Mouse (Mus musculus) myocyte (in vitro differentiated cells): ENCODE results near the gene Zfp462. TPM values are rescaled to one million over a fixed set of nuclear protein-coding genes. Genes with fewer than 3 reads are reported as not detected.

Experiments used
- H3K27me3 ChIP-seq: one replicate; pipeline ENCODE4 v1.6.1; 2011; ENCODE audit not compliant: control insufficient read depth, insufficient read depth, insufficient read length
- H3K36me3 ChIP-seq: one replicate; pipeline ENCODE4 v1.6.1; 2011; ENCODE audit not compliant: control insufficient read depth, insufficient read depth
- H3K4me2 ChIP-seq: one replicate; pipeline ENCODE4 v1.6.1; 2011; ENCODE audit warnings: low read depth, control low read depth
- H3K4me3 ChIP-seq: one replicate; pipeline ENCODE4 v1.5.1; 2011; ENCODE audit warnings: mild to moderate bottlenecking, control low read depth, moderate library complexity
- H3K79me2 ChIP-seq: one replicate; pipeline ENCODE4 v1.6.1; 2011; ENCODE audit not compliant: control insufficient read depth, insufficient read depth
- H3ac ChIP-seq: one replicate; pipeline ENCODE4 v1.6.1; 2011; ENCODE audit not compliant: control insufficient read depth, insufficient read length
- CEBPB ChIP-seq: IDR thresholded peaks from 2 replicates; pipeline ENCODE4 v1.6.1; 2011; ENCODE audit warnings: mild to moderate bottlenecking, moderate library complexity; ENCODE audit not compliant: poor library complexity, insufficient read depth, severe bottlenecking
- E2F4 ChIP-seq: IDR thresholded peaks from one replicate; pipeline ENCODE4 v1.6.1; 2011; ENCODE audit warnings: mild to moderate bottlenecking, control low read depth, moderate library complexity; ENCODE audit not compliant: insufficient read depth
- MAX ChIP-seq: IDR thresholded peaks from one replicate; pipeline ENCODE4 v1.6.1; 2011; ENCODE audit warnings: low read depth, mild to moderate bottlenecking, control low read depth
- MYOD1 ChIP-seq, 3 experiments: IDR thresholded peaks; one replicate each; pipeline ENCODE4 v1.6.1; 2011; ENCODE audit warnings: control low read depth in 2 of 3, low read depth in 2 of 3, mild to moderate bottlenecking in 2 of 3, moderate library complexity in 1 of 3; ENCODE audit not compliant: insufficient read length in 2 of 3, control insufficient read depth in 1 of 3
- MYOG ChIP-seq, 3 experiments: IDR thresholded peaks; one replicate each; pipeline ENCODE4 v1.6.1; 2011; ENCODE audit warnings: control low read depth in 2 of 3, low read depth in 2 of 3, mild to moderate bottlenecking in 2 of 3; ENCODE audit not compliant: insufficient read length in 2 of 3, control insufficient read depth in 1 of 3, insufficient read depth in 1 of 3
- POLR2A ChIP-seq: IDR thresholded peaks from one replicate; pipeline ENCODE4 v1.6.1; 2011; ENCODE audit warnings: low read depth, mild to moderate bottlenecking, control low read depth, moderate library complexity; ENCODE audit not compliant: insufficient read length
- POLR2AphosphoS2 ChIP-seq: IDR thresholded peaks from one replicate; pipeline ENCODE4 v1.6.1; 2011; ENCODE audit warnings: low read depth, control low read depth; ENCODE audit not compliant: insufficient read length
- REST ChIP-seq: IDR thresholded peaks from one replicate; pipeline ENCODE4 v1.6.1; 2011; ENCODE audit warnings: mild to moderate bottlenecking, control low read depth, moderate library complexity; ENCODE audit not compliant: insufficient read depth, insufficient read length
- SRF ChIP-seq: IDR thresholded peaks from one replicate; pipeline ENCODE4 v1.6.1; 2011; ENCODE audit warnings: low read depth; ENCODE audit not compliant: control insufficient read depth, insufficient read length
- TCF12 ChIP-seq: IDR thresholded peaks from one replicate; pipeline ENCODE4 v1.6.1; 2011; ENCODE audit warnings: mild to moderate bottlenecking, control low read depth; ENCODE audit not compliant: poor library complexity, insufficient read depth, severe bottlenecking
- TCF3 ChIP-seq: IDR thresholded peaks from one replicate; pipeline ENCODE4 v1.6.1; 2011; ENCODE audit warnings: low read depth, control low read depth; ENCODE audit not compliant: insufficient read length
- USF1 ChIP-seq: IDR thresholded peaks from one replicate; pipeline ENCODE4 v1.6.1; 2011; ENCODE audit warnings: low read depth, mild to moderate bottlenecking, control low read depth, moderate library complexity
- polyA plus RNA-seq: library from polyadenylated mRNA; unstranded; fragments of >200 nt; fragmentation: generic; extraction: Trizol; gene quantifications from one replicate; pipeline ENCODE4 v1.2.1, GENCODE M21; 2012; ENCODE audit warnings: missing spikeins

Zfp462 gene
- polyA plus RNA-seq, 1 experiment, result 3.1 TPM

DNA sequence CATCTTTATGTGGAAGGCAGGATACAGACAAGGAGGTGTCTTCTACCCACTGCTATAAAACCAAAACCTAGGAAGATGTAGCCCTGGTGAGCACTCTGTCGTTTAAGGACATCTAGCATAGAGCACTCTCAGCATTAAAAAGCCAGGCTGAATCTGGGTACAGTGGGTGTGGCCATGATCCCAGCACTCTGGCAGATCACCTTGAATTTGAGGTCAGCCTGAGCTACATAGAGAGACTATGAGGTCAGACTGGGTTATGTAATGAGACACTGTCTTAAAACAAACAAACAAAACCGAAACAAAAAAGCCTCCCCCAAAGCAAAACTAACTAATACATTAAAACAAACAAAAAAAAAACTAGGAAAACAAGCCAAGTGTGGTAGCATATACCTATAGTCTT, 176.3 kb downstream of the Zfp462 start:
- Histone ChIP-seq H3K36me3 (no peaks in the 10 kb centered on the region), H3K27me3 (no peaks in the 10 kb centered on the region), H3K79me2 (no peaks in the 10 kb centered on the region), H3K4me2 (no peak overlapping the region), H3K4me3 (no peak overlapping the region), H3ac (no peak overlapping the region)
- TF ChIP-seq MYOD1 (IDR thresholded peaks at IDR 0.05; ENCODE audit: control insufficient read depth in 1 of 3, insufficient read length in 2 of 3, low read depth in 2 of 3) (no peak), E2F4 (no peak), POLR2AphosphoS2 (no peak), REST (no peak), POLR2A (no peak), TCF12 (no peak), MAX (no peak), SRF (no peak), TCF3 (no peak), CEBPB (no peak)

DNA sequence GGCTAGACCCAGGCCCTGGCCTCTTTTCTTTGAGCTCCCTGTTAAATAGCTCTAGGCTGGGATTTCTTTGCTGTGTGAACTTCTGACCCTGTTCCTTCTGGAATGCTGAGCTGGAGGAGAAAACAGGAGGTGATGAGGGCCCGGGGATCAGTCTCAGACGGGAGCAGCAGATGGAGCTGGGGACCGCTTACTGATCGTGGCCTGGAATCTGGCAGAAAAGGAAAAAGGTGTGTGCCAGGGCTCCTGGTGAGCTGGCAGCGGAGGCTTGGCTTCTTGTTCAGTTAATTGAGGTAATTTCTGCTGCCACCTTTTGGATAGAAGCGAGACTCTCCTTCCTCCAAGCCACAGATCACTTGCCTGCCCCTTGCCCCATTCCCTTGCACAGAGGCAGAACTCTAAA, 177.1 kb downstream of the Zfp462 start:
- Histone ChIP-seq H3K27me3 (no peaks in the 10 kb centered on the region), H3ac (no peak overlapping the region), H3K4me3 (no peak overlapping the region), H3K79me2 (no peaks in the 10 kb centered on the region), H3K4me2 (no peak overlapping the region), H3K36me3 (no peaks in the 10 kb centered on the region)
- TF ChIP-seq REST (no peak), SRF (no peak), E2F4 (no peak), TCF12 (no peak), CEBPB (no peak), POLR2AphosphoS2 (no peak), MYOG (IDR thresholded peaks at IDR 0.05; ENCODE audit: control insufficient read depth in 1 of 3, insufficient read depth in 1 of 3, insufficient read length in 2 of 3, low read depth in 2 of 3) (no peak), MYOD1 (IDR thresholded peaks at IDR 0.05; ENCODE audit: control insufficient read depth in 1 of 3, insufficient read length in 2 of 3, low read depth in 2 of 3) (no peak), USF1 (no peak), TCF3 (no peak), MAX (no peak), POLR2A (no peak)

GRCm38 (mm10) chr4:55124126-55124525, 179.3 kb downstream of the Zfp462 start:
- Histone ChIP-seq H3K36me3 (no peaks in the 10 kb centered on the region), H3K27me3 (no peaks in the 10 kb centered on the region), H3K79me2 (no peaks in the 10 kb centered on the region), H3K4me3 (no peak overlapping the region), H3K4me2 (no peak overlapping the region), H3ac (no peak overlapping the region)
- TF ChIP-seq MYOG (IDR thresholded peaks at IDR 0.05; ENCODE audit: control insufficient read depth in 1 of 3, insufficient read depth in 1 of 3, insufficient read length in 2 of 3, low read depth in 2 of 3), result no peak

DNA sequence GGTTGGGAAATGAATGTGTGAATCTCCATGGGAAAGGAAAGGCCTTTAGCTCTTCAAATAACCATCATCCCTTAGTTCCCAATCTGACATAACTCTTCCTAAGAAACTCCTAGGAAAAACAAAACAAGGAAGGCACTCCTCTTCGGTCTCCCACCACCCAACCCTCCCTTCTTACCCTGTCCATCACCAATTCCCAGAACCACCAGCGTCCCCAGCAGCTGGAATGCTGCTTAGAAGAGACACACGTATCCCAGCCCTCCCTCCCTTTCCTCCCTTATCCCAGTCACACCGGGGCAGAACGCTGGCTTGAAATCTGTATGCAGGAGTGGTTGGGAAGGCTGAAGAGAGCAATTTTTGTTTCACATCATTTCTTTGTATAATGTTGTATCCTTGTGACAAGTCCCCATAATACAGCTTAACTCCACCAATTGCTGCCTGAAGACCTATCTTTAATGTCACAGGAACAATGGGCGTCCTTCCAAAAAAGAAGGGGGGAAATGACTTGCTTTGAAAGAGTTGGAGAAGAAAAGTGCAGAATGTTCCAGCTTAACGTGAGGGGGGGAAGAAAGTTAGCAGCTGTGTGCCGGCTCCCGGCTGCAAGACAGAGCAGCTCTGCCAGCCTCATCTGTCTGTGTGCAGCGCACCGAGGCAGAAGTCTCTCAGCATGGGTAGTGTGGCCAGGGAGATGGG, 180.3 kb downstream of the Zfp462 start:
- H3K79me2 ChIP-seq, result no peaks in the 10 kb centered on the region
- no peak overlapping the region for H3K4me2 ChIP-seq
- TF ChIP-seq POLR2AphosphoS2 (no peak), USF1 (no peak), CEBPB (no peak), SRF (no peak), TCF12 (no peak), E2F4 (no peak), MYOG (IDR thresholded peaks at IDR 0.05; ENCODE audit: control insufficient read depth in 1 of 3, insufficient read depth in 1 of 3, insufficient read length in 2 of 3, low read depth in 2 of 3) (no peak), REST (no peak), MAX (no peak), TCF3 (no peak), MYOD1 (IDR thresholded peaks at IDR 0.05; ENCODE audit: control insufficient read depth in 1 of 3, insufficient read length in 2 of 3, low read depth in 2 of 3) (no peak), POLR2A (no peak)
- H3K27me3 ChIP-seq, result no peaks in the 10 kb centered on the region
- no peak overlapping the region for H3ac ChIP-seq
- H3K36me3 ChIP-seq, result no peaks in the 10 kb centered on the region
- no peak overlapping the region for H3K4me3 ChIP-seq

GRCm38 (mm10) chr4:55125738-55126054, 180.8 kb downstream of the Zfp462 start:
- TF ChIP-seq E2F4 (no peak), MYOG (IDR thresholded peaks at IDR 0.05; ENCODE audit: control insufficient read depth in 1 of 3, insufficient read depth in 1 of 3, insufficient read length in 2 of 3, low read depth in 2 of 3) (no peak), MYOD1 (IDR thresholded peaks at IDR 0.05; ENCODE audit: control insufficient read depth in 1 of 3, insufficient read length in 2 of 3, low read depth in 2 of 3) (no peak)
- H3K79me2 ChIP-seq, result no peaks in the 10 kb centered on the region
- no peaks in the 10 kb centered on the region for H3K36me3 ChIP-seq
- no peak overlapping the region for H3K4me2 ChIP-seq
- H3ac ChIP-seq, result no peak overlapping the region
- H3K27me3 ChIP-seq, result no peaks in the 10 kb centered on the region
- no peak overlapping the region for H3K4me3 ChIP-seq
